Mouse (Mus musculus) hindbrain, embryonic 14.5 days (tissue): ENCODE measurements around the gene Ethe1. TPM values are rescaled to one million over a fixed set of nuclear protein-coding genes. Genes with fewer than 3 reads are reported as not detected.
"Not testable (repeated sequence)": the region's sequence is repeated elsewhere in the genome, so short reads cannot be mapped to it uniquely, and the experiment has no call there.

Experiments
- ATAC-seq: fragments of 200-750 bp; cut with Nextera tagmentation; 2 replicates; pipeline ENCODE4 v1.8.0; 2017; ENCODE audit warnings: moderate number of reproducible peaks, mild to moderate bottlenecking, moderate TSS enrichment, moderate library complexity; ENCODE audit not compliant: low FRiP score
- DNase-seq: peaks from one replicate; pipeline ENCODE4 v3.0.0-alpha.2; 2015; ENCODE audit warnings: low spot score
- H3K27ac ChIP-seq: fragments of 300-500 bp; sonication (generic); 2 replicates; pipeline ENCODE4 v1.5.1; 2014; ENCODE audit warnings: mild to moderate bottlenecking, moderate library complexity
- H3K27me3 ChIP-seq: fragments of 300-500 bp; sonication (generic); 2 replicates; pipeline ENCODE4 v1.6.1; 2014; ENCODE audit warnings: mild to moderate bottlenecking, low read length, mixed read lengths; ENCODE audit not compliant: control insufficient read depth, insufficient read depth
- H3K36me3 ChIP-seq: fragments of 300-500 bp; sonication (generic); replicated peaks from 2 replicates; pipeline ENCODE4 v1.6.1; 2014; ENCODE audit not compliant: control insufficient read depth, insufficient read depth
- H3K4me1 ChIP-seq: fragments of 300-500 bp; sonication (generic); replicated peaks from 2 replicates; pipeline ENCODE4 v1.6.1; 2014; ENCODE audit warnings: antibody characterized with exemption, low read length, mixed read lengths; ENCODE audit not compliant: control insufficient read depth, insufficient read depth
- H3K4me2 ChIP-seq: fragments of 300-500 bp; sonication (generic); replicated peaks from 2 replicates; pipeline ENCODE4 v1.6.1; 2014; ENCODE audit warnings: mild to moderate bottlenecking, moderate library complexity
- H3K4me3 ChIP-seq: fragments of 300-500 bp; sonication (generic); replicated peaks from 2 replicates; pipeline ENCODE4 v1.5.1; 2014; ENCODE audit warnings: mild to moderate bottlenecking, low read length
- H3K9ac ChIP-seq: fragments of 300-500 bp; sonication (generic); 2 replicates; pipeline ENCODE4 v1.6.1; 2014
- H3K9me3 ChIP-seq: fragments of 300-500 bp; sonication (generic); 2 replicates; pipeline ENCODE4 v1.6.1; 2016; ENCODE audit warnings: low read length; ENCODE audit not compliant: control insufficient read depth
- WGBS: fragments of 180-500 bp; shearing (Covaris S2); extraction: QIAGEN DNeasy Blood & Tissue Kit; methylation state at CpG from one replicate; pipeline ENCODE4 v1.1.7; 2014; 5-methylcytosine and 5-hydroxymethylcytosine counted together
- polyA plus RNA-seq: library from polyadenylated mRNA; unstranded; fragments of >200 nt; fragmentation: Nextera tagmentation; extraction: Ambion mirVana; gene quantifications from 2 replicates; pipeline ENCODE4 v1.2.1, GENCODE M21; 2014

Ethe1 gene
- polyA plus RNA-seq, 1 experiment from 2014 or later: 25.8 TPM

GRCm38 (mm10) chr7:24617763-24618162 lies 30.4 kb downstream of the Ethe1 start:
- ATAC-seq (no peak), DNase-seq (no peak)
- 0 out of 2 replicates have a peak, but pooled peaks cover 1% of the 10 kb centered on the region for H3K4me1 ChIP-seq
- peaks cover 10% of the 10 kb centered on the region for H3K27me3 ChIP-seq
- H3K9ac ChIP-seq: no peak overlapping the region
- H3K4me2 ChIP-seq: no peak overlapping the region
- no peaks in the 10 kb centered on the region for H3K36me3 ChIP-seq
- no peaks in the 10 kb centered on the region for H3K9me3 ChIP-seq
- no peak overlapping the region for H3K4me3 ChIP-seq
- H3K27ac ChIP-seq: no peak overlapping the region
- whole genome bisulfite sequencing: 83% methylated on average over 8 of the region's 8 CpGs

GRCm38 (mm10) chr7:24618374-24618773 lies 31.0 kb downstream of the Ethe1 start:
- not testable (repeated sequence) for H3K4me1 ChIP-seq, H3K27ac ChIP-seq, H3K9me3 ChIP-seq, H3K4me3 ChIP-seq, H3K36me3 ChIP-seq, H3K4me2 ChIP-seq, H3K9ac ChIP-seq, ATAC-seq, H3K27me3 ChIP-seq, DNase-seq
- 92% methylated on average over 8 of the region's 8 CpGs for WGBS

- Histone ChIP-seq H3K27me3 (no peaks in the 10 kb centered on the region), H3K27ac (no peak overlapping the region), H3K9ac (no peak overlapping the region), H3K36me3 (no peaks in the 10 kb centered on the region), H3K4me2 (no peak overlapping the region), H3K4me3 (no peak overlapping the region), H3K9me3 (no peaks in the 10 kb centered on the region), H3K4me1 (no peaks in the 10 kb centered on the region)
- DNase-seq: no peak
- WGBS: 53% methylated on average over 13 of the region's 13 CpGs
- no peak for ATAC-seq
Observed at GRCm38 (mm10) chr7:24619671-24620397, 32.5 kb downstream of the Ethe1 start.

- Histone ChIP-seq H3K27ac (no peak overlapping the region), H3K9ac (no peak overlapping the region), H3K36me3 (no peaks in the 10 kb centered on the region), H3K4me1 (no peaks in the 10 kb centered on the region), H3K4me2 (no peak overlapping the region), H3K27me3 (no peaks in the 10 kb centered on the region), H3K4me3 (no peak overlapping the region), H3K9me3 (no peaks in the 10 kb centered on the region)
- DNase-seq (no peak), ATAC-seq (no peak)
- WGBS: 82% methylated on average over 3 of the region's 3 CpGs
Observed at GRCm38 (mm10) chr7:24621193-24621592, 33.9 kb downstream of the Ethe1 start.

- Histone ChIP-seq H3K4me2 (no peak overlapping the region), H3K4me3 (no peak overlapping the region), H3K4me1 (no peaks in the 10 kb centered on the region), H3K9me3 (no peaks in the 10 kb centered on the region), H3K36me3 (no peaks in the 10 kb centered on the region), H3K9ac (no peak overlapping the region), H3K27ac (no peak overlapping the region), H3K27me3 (no peaks in the 10 kb centered on the region)
- WGBS: 84% methylated on average over 6 of the region's 6 CpGs
- ATAC-seq (no peak), DNase-seq (no peak)
Observed at GRCm38 (mm10) chr7:24622967-24623366, 35.6 kb downstream of the Ethe1 start.

GRCm38 (mm10) chr7:24628685-24629610 lies 41.6 kb downstream of the Ethe1 start:
- Histone ChIP-seq H3K4me2 (peak overlapping the region; percentile 42), H3K9me3 (no peaks in the 10 kb centered on the region), H3K9ac (peak overlapping the region; percentile 55), H3K4me3 (peak overlapping the region; percentile 13), H3K36me3 (no peaks in the 10 kb centered on the region), H3K27ac (no peak overlapping the region), H3K27me3 (no peaks in the 10 kb centered on the region), H3K4me1 (no peaks in the 10 kb centered on the region)
- 10% methylated on average over 33 of the region's 33 CpGs for WGBS
- DNase-seq: peak; percentile 62
- peak; percentile 76; the same call in 1 of the 2 replicates for ATAC-seq

- 74% methylated on average over 4 of the region's 4 CpGs for WGBS
- Histone ChIP-seq H3K9ac (no peak overlapping the region), H3K27me3 (no peaks in the 10 kb centered on the region), H3K4me2 (no peak overlapping the region), H3K4me3 (no peak overlapping the region), H3K4me1 (no peaks in the 10 kb centered on the region), H3K36me3 (no peaks in the 10 kb centered on the region), H3K27ac (no peak overlapping the region), H3K9me3 (no peaks in the 10 kb centered on the region)
- ATAC-seq (no peak), DNase-seq (no peak)
Observed at GRCm38 (mm10) chr7:24629672-24630071, 42.3 kb downstream of the Ethe1 start.

- 66% methylated on average over 10 of the region's 10 CpGs for WGBS
- H3K9me3 ChIP-seq: no peaks in the 10 kb centered on the region
- no peak for DNase-seq
Observed at GRCm38 (mm10) chr7:24630116-24630880, 43.0 kb downstream of the Ethe1 start.

GRCm38 (mm10) chr7:24636264-24636663 lies 48.9 kb downstream of the Ethe1 start, which contains the start of gene Lypd3:
Lypd3 (plus strand) TSS chr7:24636550.
- H3K4me1 ChIP-seq: peaks cover 9% of the 10 kb centered on the region; the same call in 1 of the 2 replicates
- no peaks in the 10 kb centered on the region for H3K36me3 ChIP-seq
- no peak within 1 kb of the TSS for H3K27ac ChIP-seq
- DNase-seq (no peak), ATAC-seq (no peak)
- H3K9me3 ChIP-seq: no peaks in the 10 kb centered on the region
- H3K4me3 ChIP-seq: 0 out of 2 replicates have a peak within 1 kb of the TSS, but pooled peaks have one; percentile 12
- 15% methylated on average over 15 of the region's 15 CpGs for WGBS
- peak within 1 kb of the TSS; percentile 34 for H3K4me2 ChIP-seq
- no peak within 1 kb of the TSS for H3K9ac ChIP-seq
- peaks cover 58% of the 10 kb centered on the region for H3K27me3 ChIP-seq

More at GRCm38 (mm10) chr7:24630116-24630880, 43.0 kb downstream of the Ethe1 start:
- H3K36me3 ChIP-seq: no peaks in the 10 kb centered on the region
- H3K9ac ChIP-seq: no peak overlapping the region
- H3K4me3 ChIP-seq: no peak overlapping the region
- H3K27me3 ChIP-seq: 0 out of 2 replicates have a peak, but pooled peaks cover under 1% of the 10 kb centered on the region
- no peak overlapping the region for H3K27ac ChIP-seq
- no peaks in the 10 kb centered on the region for H3K4me1 ChIP-seq
- no peak for ATAC-seq
- no peak overlapping the region for H3K4me2 ChIP-seq
